30 mouse cellular contexts compared by ENCODE assay signal in genomic region chr12:102501848-102502595, GRCm38 (mm10). TPM values are rescaled to one million over a fixed set of nuclear protein-coding genes. Genes with fewer than 3 reads are reported as not detected.
DNase-seq lines count a peak whose midpoint lies in the region; ATAC-seq and TF ChIP-seq lines count a peak whose summit lies in the region.
"Had no signal": no experiment of that assay in that cellular context is flagged by ENCODE, and none has a peak within 500 bp of the region (broad histone marks: within the 10 kb centered on the region; RNA-seq: fewer than 3 reads in every experiment).

No protein-coding gene starts in this region.

- TF ChIP-seq EP300 in liver, embryonic 14.5 days (IDR thresholded peaks at IDR 0.05; ENCODE audit: low read depth): 0 out of 2 replicates have a peak, but pooled peaks have one; percentile 9

- H3K36me3 ChIP-seq in heart, embryonic 16.5 days (ENCODE audit: control insufficient read depth, insufficient read depth): peaks cover 14% of the 10 kb centered on the region
- H3K36me3 ChIP-seq in liver, embryonic 14.5 days (replicated peaks; ENCODE audit: control insufficient read depth, insufficient read depth, low read depth): no peaks in the 10 kb centered on the region; the same call in 1 of the 2 replicates
- H3K36me3 ChIP-seq in liver, embryonic 12.5 days: peaks cover 20% of the 10 kb centered on the region

- no peak overlapping the region for H3K4me2 ChIP-seq in heart, embryonic 16.5 days (ENCODE audit: low read depth, low read length)
- H3K4me2 ChIP-seq in liver, embryonic 14.5 days (ENCODE audit: low read depth): no peak overlapping the region
- no peak overlapping the region for H3K4me2 ChIP-seq in liver, embryonic 12.5 days
- H3K4me2 ChIP-seq: heart, embryonic 11.5 days; limb, embryonic 12.5 days; liver, embryonic 11.5 days; neural tube, embryonic 15.5 days had no signal

- H3K9me3 ChIP-seq in heart, embryonic 16.5 days (replicated peaks; ENCODE audit: control insufficient read depth, low read length): no peaks in the 10 kb centered on the region
- no peaks in the 10 kb centered on the region for H3K9me3 ChIP-seq in liver, embryonic 14.5 days (ENCODE audit: control insufficient read depth, low read length)
- H3K9me3 ChIP-seq in liver, embryonic 12.5 days (replicated peaks): no peaks in the 10 kb centered on the region
- H3K9me3 ChIP-seq: hindbrain, embryonic 10.5 days; limb, embryonic 12.5 days; neural tube, embryonic 15.5 days had no signal

- no peaks in the 10 kb centered on the region for H3K27me3 ChIP-seq in heart, embryonic 16.5 days (ENCODE audit: control insufficient read depth, insufficient read depth, low read length)
- H3K27me3 ChIP-seq in liver, embryonic 14.5 days (ENCODE audit: control insufficient read depth, insufficient read depth, low read length): no peaks in the 10 kb centered on the region
- no peaks in the 10 kb centered on the region for H3K27me3 ChIP-seq in liver, embryonic 12.5 days (replicated peaks)
- H3K27me3 ChIP-seq: limb, embryonic 12.5 days; neural tube, embryonic 15.5 days had no signal

- no peak overlapping the region for H3K27ac ChIP-seq in heart, embryonic 16.5 days (ENCODE audit: low read length)
- no peak overlapping the region for H3K27ac ChIP-seq in liver, embryonic 14.5 days
- H3K27ac ChIP-seq in liver, embryonic 12.5 days: no peak overlapping the region
- H3K27ac ChIP-seq: hindbrain, embryonic 10.5 days; limb, embryonic 12.5 days; neural tube, embryonic 15.5 days; stomach, postnatal 0 days had no signal

- H3K4me1 ChIP-seq in heart, embryonic 16.5 days (ENCODE audit: control insufficient read depth, insufficient read depth, low read length): peaks cover 2% of the 10 kb centered on the region; the same call in 1 of the 2 replicates
- H3K4me1 ChIP-seq in liver, embryonic 14.5 days (replicated peaks; ENCODE audit: control insufficient read depth in 2 of 2, insufficient read depth in 2 of 2, low read length in 1 of 2): peaks cover 0 to 15% of the 10 kb centered on the region in 2 experiments; a peak in 3 of 4 replicates
- peaks cover 16% of the 10 kb centered on the region for H3K4me1 ChIP-seq in liver, embryonic 12.5 days
- H3K4me1 ChIP-seq: neural tube, embryonic 15.5 days had no signal

- WGBS in heart, embryonic 16.5 days: 54% methylated on average over 8 of the region's 8 CpGs
- 51% methylated on average over 8 of the region's 8 CpGs for WGBS in liver, embryonic 14.5 days (ENCODE audit: insufficient replicate concordance)
- WGBS in liver, embryonic 12.5 days (ENCODE audit: insufficient replicate concordance): 63% methylated on average over 8 of the region's 8 CpGs

- no peak overlapping the region for H3K9ac ChIP-seq in heart, embryonic 16.5 days (ENCODE audit: low read length)
- no peak overlapping the region for H3K9ac ChIP-seq in liver, embryonic 14.5 days (replicated peaks)
- H3K9ac ChIP-seq in liver, embryonic 12.5 days: no peak overlapping the region
- H3K9ac ChIP-seq: limb, embryonic 12.5 days; neural tube, embryonic 15.5 days had no signal

- no peak overlapping the region for H3K4me3 ChIP-seq in heart, embryonic 16.5 days (ENCODE audit: low read length)
- no peak overlapping the region for H3K4me3 ChIP-seq in liver, embryonic 14.5 days (ENCODE audit: insufficient read depth in 1 of 2, low read depth in 2 of 2, low read length in 2 of 2)
- no peak overlapping the region for H3K4me3 ChIP-seq in liver, embryonic 12.5 days
- H3K4me3 ChIP-seq: erythroblast, embryonic 14.5 days; hindbrain, embryonic 10.5 days; limb, embryonic 12.5 days; neural tube, embryonic 15.5 days had no signal

- ATAC-seq in heart, embryonic 16.5 days (replicated peaks; ENCODE audit: extremely low read depth, insufficient read depth, low FRiP score): peak; percentile 18; the same call in 1 of the 2 replicates
- no peak for ATAC-seq in liver, embryonic 14.5 days (ENCODE audit: insufficient read depth)
- no peak for ATAC-seq in liver, embryonic 12.5 days
- ATAC-seq: CD4-positive, CD25-positive, alpha-beta regulatory T cell, adult 4 months; hindbrain, embryonic 16.5 days; intestine, embryonic 16.5 days; lung, postnatal 0 days had no signal

- DNase-seq in heart, adult 18-20 months: no peak
- DNase-seq in liver, embryonic 14.5 days (ENCODE audit: low read depth in 3 of 3, low spot score in 3 of 3): no peak
- peak; percentile 34 for DNase-seq in ZHBTc4 (ENCODE audit: low read depth, low spot score)
- DNase-seq in spleen, postnatal 4 days (ENCODE audit: low spot score in 2 of 2): no peak
- no peak for DNase-seq in adrenal gland, adult 18-20 months (ENCODE audit: low spot score in 2 of 2)
- DNase-seq: adrenal gland, postnatal 36 days; cerebellum, adult 18-20 months; cerebellum, postnatal 14 days; gastrocnemius, postnatal 10 days; kidney, postnatal 25 days; lung, adult 18-20 months; lung, postnatal 4 days; midbrain, embryonic 14.5 days; right cerebral cortex, adult 18-20 months; spleen, adult 18-20 months; thymus, postnatal 4 days had no signal

- no peak for TF ChIP-seq CTCF in liver, embryonic 14.5 days (IDR thresholded peaks at IDR 0.05; ENCODE audit: low read depth)

RNA-seq across cellular contexts. Expression of gene Golga5, which starts 33.1 kb away (rescaled TPM):
- polyA plus RNA-seq in heart, embryonic 16.5 days (2015; fragmentation: Nextera tagmentation; extraction: Ambion mirVana): 24.2 and 26.7 TPM in 2 replicates
- total RNA-seq in heart, adult 18-20 months (2021): 10 to 100 TPM; 25.7 to 28.3 TPM
- 5.2 and 10.1 TPM in 2 replicates for polyA plus RNA-seq in liver, embryonic 14.5 days (2012; rRNA removed)
- polyA plus RNA-seq in liver, embryonic 14.5 days (2014; fragmentation: Nextera tagmentation; extraction: Ambion mirVana): 12.8 and 14.0 TPM in 2 replicates
- polyA plus RNA-seq in liver, embryonic 12.5 days (2016; fragmentation: Nextera tagmentation; extraction: Ambion mirVana): 18.5 and 19.5 TPM in 2 replicates
- total RNA-seq in adrenal gland, adult 18-20 months (2021): 10 to 100 TPM; 31.3 to 40.2 TPM

RNA-seq across cellular contexts. Expression of gene Chga, which starts 52.7 kb away (rescaled TPM):
- polyA plus RNA-seq in heart, embryonic 16.5 days (2015; fragmentation: Nextera tagmentation; extraction: Ambion mirVana): 2.5 and 12.2 TPM in 2 replicates
- not detected for total RNA-seq in heart, adult 18-20 months (2021)
- 0.87 and 1.2 TPM in 2 replicates for polyA plus RNA-seq in liver, embryonic 14.5 days (2012; rRNA removed)
- polyA plus RNA-seq in liver, embryonic 14.5 days (2014; fragmentation: Nextera tagmentation; extraction: Ambion mirVana): 1.9 and 2.7 TPM in 2 replicates
- polyA plus RNA-seq in liver, embryonic 12.5 days (2016; fragmentation: Nextera tagmentation; extraction: Ambion mirVana): 1.3 and 1.4 TPM in 2 replicates
- 1,000 to 10,000 TPM; 1,717 to 1,814 TPM for total RNA-seq in adrenal gland, adult 18-20 months (2021)
- polyA plus RNA-seq: CD4-positive, CD25-positive, alpha-beta regulatory T cell, adult 4 months; heart, postnatal 0 days had no signal
